Mouse (Mus musculus) thymus, postnatal 0 days (tissue): ENCODE data around the gene Dpy30. TPM values are rescaled to one million over a fixed set of nuclear protein-coding genes. Genes with fewer than 3 reads are reported as not detected.

ENCODE experiments used
- DNase-seq: peaks from one replicate; pipeline ENCODE4 v3.0.0-alpha.2; 2015; ENCODE audit warnings: low spot score
- polyA plus RNA-seq: library from polyadenylated mRNA; unstranded; fragments of >200 nt; fragmentation: Nextera tagmentation; extraction: Ambion mirVana; gene quantifications from 2 replicates; pipeline ENCODE4 v1.2.1, GENCODE M21; 2015

Dpy30 gene
- polyA plus RNA-seq, 1 experiment from 2014 or later = 289 TPM

DNA sequence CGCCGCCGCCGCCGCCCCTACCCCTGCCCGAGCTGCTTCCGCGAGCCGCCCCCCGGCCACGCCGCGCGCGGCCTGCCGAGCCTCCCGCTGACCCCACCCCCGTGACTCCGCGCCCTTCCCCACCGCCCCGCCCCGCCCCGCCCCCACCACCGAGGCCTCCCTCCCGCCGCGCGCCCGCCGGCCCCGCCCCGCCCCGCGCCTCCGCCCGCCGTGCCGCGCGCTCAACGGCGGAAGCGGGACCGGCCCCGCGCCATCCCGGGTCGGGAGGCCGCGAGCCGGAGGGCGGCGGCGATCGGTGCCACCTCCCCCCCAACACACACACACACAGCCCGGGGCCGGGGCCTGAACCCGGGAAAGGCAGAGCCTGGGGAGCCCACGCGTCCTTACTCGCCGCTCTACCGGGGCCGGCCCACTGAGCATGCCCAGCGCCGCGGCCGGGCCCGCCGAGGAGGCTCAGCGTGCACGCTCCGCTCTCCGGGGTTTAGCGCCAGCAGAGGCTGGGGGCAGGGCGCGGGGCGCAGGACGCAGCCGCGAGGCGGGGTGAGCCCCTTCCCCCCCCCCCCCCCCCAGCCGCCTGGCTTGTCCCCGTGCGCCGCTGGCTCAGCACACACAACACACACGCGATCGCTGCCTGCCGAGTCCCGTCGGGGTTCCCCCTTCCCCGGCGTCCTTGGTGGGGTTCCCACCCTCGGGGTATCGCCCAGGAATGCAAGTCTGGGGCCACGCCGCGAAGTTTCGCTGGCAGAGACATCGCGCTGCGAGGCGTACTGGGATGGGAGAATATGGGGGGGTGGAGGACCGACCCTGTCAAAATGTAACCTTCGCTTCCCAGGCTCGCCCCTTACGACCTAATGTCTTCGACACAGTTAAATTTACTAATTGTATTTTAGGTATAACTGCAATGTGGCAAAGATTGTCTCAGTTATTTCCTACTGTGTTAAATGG is 28.4 kb downstream of the Dpy30 start, which contains the start of gene Memo1:
TSS of gene Memo1 (minus strand) at position 496 of the 945 bp plus-strand sequence.
- DNase-seq = peak; percentile 89

- peak; percentile 67 for DNase-seq
These were observed 29.2 kb downstream of the Dpy30 start for GRCm38 (mm10) chr17:74294426-74295025.

DNA sequence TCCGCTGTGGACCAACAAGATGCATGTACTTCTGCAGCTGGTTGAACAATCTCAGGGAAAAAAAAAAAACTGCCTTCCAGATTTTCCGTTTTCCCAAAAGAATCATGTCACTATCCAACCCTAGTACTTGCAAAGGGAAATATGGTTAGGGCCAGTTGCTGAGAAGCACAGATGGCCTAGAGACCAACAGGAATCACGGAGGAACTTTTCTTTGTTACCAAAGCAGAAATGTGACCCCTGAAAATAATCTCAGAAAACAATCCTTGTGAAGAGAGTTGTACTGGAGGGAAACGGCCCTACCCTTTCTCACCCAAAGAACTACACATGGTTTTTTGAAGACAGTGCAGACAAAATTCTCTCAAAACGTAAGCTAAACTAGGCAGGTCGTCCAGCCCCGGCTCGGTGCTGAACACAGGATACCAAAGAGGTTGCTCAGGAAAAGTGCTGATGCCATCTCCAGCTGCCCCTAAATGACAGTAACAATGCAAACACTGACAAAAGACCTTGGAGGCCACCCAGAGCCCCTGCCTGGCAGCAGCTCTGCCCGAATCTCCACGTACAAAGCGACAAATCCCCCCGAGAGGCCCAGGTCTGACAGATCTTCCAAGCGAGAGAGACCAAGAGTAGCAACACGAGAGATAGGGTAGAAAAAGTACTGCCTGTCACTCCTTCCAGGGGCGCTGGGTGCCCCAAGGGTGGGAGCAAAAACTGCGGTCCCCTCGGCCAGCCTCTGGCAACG is 29.9 kb downstream of the Dpy30 start:
- DNase-seq = peak; percentile 57

DNA sequence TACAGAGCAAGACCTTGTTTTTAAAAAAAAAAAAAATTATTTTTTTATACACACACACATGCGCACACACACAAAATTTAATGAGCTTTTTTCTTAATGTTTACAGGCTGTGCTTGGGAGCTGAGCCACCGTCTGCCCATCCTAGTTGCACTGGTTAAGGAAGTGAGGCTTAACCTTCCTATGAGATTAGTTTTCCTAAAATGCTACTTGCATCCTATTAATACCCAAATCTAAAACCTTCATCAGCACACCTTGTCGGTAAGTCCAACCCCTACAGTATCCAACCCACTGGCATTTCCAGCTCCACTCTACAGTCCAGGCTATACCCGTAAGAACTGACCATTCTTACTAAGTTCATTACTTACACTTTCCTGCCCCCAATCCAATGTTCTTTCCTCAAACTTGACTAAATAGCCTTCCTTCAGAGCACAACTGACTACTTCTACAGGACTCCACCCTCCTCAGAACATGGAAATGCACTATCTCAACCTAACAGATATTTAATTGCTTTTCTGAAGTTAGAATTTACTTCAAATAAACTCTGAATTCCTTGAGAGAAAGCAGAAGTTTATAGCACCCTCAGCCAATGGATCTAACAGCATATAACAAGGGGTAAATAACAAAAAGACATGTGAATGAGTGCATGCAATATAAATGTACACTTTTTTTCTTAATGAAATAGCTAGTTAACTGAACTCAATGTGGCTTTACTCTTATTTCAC is 31.9 kb downstream of the Dpy30 start:
- DNase-seq = no peak

DNA sequence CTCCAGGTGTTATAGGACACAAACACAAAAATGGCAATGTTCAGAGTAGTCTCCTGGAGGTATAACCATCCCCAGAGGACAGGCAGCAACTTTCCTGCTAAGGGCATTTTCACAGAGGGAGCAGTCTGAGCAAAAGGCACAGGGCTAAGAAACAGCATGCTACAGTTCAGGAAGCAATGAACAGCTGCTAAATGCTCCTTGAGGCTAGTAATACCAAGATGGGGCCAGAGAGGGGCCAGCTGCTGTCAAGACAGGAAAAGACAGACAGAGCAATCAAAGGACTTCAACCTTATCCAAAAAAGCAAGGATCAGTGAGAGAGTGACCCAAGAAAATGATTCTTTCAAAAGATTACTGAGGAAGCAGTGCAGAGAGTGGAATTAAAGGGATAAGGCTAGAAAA is 32.9 kb downstream of the Dpy30 start:
- DNase-seq = no peak

GRCm38 (mm10) chr17:74290198-74290597 is 33.5 kb downstream of the Dpy30 start:
- DNase-seq = no peak

DNA sequence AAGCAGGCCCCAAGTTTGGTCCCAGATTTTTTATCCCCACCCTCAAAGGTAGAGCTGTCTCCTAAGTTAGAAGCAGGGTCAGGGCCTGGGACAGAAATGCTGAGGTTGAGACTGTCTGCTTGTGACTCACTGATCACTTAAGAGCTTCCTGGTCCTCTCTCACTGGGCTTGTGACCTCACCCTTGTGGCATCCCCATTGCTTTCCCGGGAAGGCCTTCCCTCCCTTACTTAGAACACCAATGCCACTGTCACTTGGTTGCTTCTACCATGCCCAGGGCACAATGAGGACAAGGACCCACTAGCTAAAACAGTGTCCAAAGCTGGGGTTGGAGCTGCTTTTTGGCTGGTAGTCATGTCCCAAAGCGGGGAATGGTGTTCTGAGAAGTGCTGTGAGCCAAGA is 35.1 kb downstream of the Dpy30 start:
- DNase-seq = no peak

DNA sequence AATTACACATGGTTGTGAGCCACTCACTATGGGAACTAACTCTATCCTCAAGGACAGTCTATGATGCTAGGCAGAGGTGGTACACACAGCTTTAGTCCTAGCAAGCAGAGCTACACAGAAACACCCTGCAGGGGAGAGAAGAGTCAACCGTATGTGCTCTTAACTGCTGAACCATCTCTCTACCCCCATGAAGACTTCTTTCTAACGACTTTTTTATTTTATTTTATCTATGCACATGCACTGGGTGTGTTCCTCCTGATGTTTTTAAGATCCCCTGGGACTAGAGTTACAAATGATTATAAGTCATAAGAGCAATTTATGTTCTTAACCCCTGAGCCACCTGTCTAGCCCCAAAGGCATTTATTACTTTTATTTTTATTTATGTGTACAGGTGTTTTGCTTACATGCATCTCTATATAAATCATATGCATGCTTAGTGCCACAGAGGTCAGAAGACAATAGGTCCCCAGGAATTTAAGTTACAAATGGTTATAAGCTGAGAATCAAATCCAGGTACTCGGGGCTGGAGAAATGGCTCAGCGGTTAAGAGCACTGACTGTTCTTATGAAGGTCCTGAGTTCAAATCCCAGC is 37.5 kb downstream of the Dpy30 start:
- DNase-seq = no peak

- no peak for DNase-seq
These were observed 38.0 kb downstream of the Dpy30 start for GRCm38 (mm10) chr17:74285730-74286129.

DNA sequence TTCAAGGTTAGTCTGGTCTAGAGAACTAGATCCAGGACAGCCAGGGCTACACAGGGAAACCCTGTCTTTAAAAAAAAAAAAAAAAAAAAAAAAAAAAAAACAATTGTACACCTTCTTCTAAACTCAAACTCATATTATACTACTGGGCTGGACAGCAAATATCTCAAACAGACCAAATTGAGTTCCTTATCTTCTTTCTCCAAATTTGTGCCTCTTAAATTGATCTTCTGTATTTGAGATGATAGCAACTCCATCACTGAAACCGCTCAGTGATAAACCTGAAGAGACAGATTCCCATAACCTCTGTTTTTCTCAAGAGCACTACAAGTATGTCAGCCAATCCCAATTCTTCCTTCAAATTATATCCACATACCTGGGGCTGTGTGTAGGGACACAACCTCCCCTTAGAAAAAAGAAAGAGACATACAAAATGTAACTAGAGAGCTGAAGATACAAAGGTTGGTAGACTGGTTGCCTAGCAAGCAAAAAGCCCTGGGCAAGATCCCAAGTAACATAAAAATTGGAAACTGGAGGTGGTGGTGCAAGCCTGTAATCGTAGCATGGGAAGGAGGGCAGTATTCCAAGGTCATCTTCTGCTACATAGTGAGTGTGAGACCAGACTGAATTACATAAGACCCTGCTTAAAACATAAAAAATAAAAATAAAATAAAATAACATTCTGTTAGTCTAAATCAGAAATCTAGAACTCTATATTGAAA is 39.2 kb downstream of the Dpy30 start:
- no peak for DNase-seq

- no peak for DNase-seq
These were observed 41.7 kb downstream of the Dpy30 start for GRCm38 (mm10) chr17:74282024-74282423.

- no peak for DNase-seq
These were observed 44.5 kb downstream of the Dpy30 start for GRCm38 (mm10) chr17:74278966-74279869.

DNA sequence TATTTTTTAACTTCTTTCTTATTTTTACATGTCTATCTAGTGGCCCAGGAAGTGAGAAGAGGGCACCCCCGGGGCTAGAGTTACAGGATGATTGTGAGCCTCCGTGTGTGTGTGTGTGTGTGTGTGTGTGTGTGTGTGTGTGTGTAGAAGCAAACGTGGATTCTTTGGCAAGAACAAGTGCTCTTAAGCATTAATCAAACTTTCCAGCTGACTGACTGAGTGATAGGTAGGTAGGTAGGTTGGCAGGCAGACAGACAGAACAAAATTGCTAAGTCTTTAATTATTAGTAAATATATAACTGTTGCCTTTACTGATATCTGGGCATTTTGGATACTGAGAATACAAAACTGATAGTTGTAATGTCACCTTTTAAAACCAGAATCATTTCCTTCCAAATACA is 49.3 kb downstream of the Dpy30 start:
- DNase-seq = no peak

GRCm38 (mm10) chr17:74272683-74273205 is 51.0 kb downstream of the Dpy30 start:
- no peak for DNase-seq

- no peak for DNase-seq
These were observed 52.0 kb downstream of the Dpy30 start for GRCm38 (mm10) chr17:74271541-74272268.

GRCm38 (mm10) chr17:74270205-74270604 is 53.5 kb downstream of the Dpy30 start:
- no peak for DNase-seq

DNA sequence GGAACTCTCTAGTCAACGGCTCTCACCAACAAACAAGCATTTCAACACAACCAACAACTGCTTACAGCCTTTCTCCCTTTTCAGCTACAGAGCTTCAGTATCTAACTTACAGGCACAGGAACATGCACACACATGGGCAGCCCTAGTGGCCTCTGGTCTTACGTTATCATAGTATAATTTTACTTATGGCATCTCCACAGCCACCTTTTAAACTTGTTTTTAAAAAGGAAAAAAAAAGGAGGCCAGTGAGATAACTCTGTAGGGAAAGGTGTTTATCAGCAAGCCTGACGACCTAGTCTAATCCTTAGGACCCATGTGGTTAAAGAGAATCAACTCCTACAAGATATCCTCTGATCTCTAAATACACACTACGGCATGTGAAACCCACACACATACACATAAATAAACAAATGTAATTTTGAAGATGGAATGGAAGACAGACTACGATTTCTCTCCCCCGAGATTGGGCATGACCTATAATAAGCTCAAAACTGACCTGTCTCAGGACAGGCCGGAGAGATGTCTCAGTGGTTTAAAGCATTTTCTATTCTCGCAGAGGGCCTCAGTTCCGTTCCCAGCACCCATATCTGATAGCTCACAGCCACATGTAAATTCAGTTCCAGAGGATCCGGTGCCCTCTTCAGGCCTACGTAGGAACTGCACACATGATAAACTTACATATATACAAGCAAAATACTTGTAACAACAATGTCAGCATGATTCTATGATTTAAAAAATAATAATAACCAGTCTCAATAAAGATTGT is 56.1 kb downstream of the Dpy30 start:
- DNase-seq = no peak
